Mouse (Mus musculus): ENCODE data around the gene Platr17. TPM values are rescaled to one million over a fixed set of nuclear protein-coding genes. Genes with fewer than 3 reads are reported as not detected.

The Platr17 gene
- polyA plus RNA-seq, 1 experiment from 2014 or later: 0.21 TPM

GRCm38 (mm10) chr17:33909869-33910250 is 4.9 kb downstream of the Platr17 start:
- under 1% methylated on average over 14 of the region's 14 CpGs for WGBS (ENCODE audit: insufficient replicate concordance)
- Histone ChIP-seq H3K4me3 (ENCODE audit: low read depth, low read length) (peak overlapping the region; percentile 89), H3K27ac (ENCODE audit: low read length) (peak overlapping the region; percentile 94), H3K9me3 (replicated peaks; ENCODE audit: control insufficient read depth, low read length) (no peaks in the 10 kb centered on the region), H3K9ac (ENCODE audit: low read depth, low read length) (peak overlapping the region; percentile 93), H3K4me2 (ENCODE audit: low read depth, low read length) (peak overlapping the region; percentile 95), H3K27me3 (ENCODE audit: control insufficient read depth, insufficient read depth, low read depth, low read length) (no peaks in the 10 kb centered on the region), H3K4me1 (ENCODE audit: control insufficient read depth, low read depth, low read length) (peaks cover 23% of the 10 kb centered on the region), H3K36me3 (ENCODE audit: control insufficient read depth, insufficient read depth) (peaks cover 28% of the 10 kb centered on the region)
- no peak for ATAC-seq (ENCODE audit: low read depth)

DNA sequence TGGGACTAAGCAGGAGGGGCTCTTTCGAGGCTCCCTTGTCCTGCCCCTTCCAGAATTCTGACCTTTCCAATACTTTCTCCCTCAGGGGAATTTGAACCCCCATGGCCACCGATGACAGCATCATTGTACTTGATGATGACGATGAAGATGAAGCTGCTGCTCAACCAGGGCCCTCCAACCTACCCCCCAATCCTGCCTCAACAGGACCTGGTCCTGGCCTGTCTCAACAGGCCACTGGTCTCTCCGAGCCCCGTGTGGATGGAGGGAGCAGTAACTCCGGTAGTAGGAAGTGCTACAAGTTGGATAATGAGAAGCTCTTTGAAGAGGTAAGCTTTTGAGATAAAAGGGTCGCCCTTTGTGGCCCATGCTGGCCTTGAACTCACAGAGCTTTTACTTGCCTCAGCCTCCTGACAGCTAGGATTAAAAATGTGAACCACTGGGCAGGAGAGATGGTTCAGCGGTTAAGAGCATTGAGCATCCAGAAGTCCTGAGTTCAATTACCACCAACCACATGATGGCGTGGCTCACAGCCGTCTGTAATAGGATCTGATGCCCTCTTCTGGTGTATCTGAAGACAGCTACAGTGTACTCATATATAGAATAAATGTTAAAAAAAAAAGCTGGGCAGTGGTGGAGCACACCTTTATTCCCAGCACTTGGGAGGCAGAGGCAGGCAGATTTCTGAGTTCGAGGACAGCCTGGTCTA is 5.6 kb downstream of the Platr17 start:
- H3K4me1 ChIP-seq (ENCODE audit: control insufficient read depth, low read depth, low read length): peaks cover 29% of the 10 kb centered on the region

DNA sequence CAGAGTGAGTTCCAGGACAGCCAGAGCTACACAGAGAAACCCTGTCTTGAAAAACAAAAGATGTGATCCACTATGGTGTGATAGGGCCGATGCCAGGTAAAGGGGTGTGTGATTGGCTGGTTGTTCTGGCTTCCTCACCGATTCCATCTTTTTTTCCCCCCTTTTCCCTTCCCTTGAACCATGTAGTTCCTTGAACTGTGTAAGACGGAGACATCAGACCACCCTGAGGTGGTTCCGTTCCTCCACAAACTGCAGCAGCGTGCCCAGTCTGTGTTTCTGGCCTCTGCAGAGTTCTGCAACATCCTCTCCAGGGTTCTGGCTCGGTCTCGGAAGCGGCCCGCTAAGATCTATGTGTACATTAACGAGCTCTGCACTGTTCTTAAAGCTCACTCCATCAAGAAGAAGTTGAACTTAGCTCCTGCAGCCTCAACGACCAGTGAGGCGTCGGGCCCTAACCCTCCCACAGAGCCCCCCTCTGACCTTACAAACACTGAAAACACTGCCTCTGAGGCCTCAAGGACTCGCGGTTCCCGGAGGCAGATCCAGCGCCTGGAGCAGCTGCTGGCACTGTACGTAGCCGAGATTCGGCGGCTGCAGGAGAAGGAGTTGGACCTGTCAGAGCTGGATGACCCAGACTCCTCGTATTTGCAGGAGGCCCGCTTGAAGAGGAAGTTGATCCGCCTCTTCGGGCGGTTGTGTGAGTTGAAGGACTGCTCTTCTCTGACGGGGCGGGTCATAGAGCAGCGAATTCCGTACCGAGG is 6.3 kb downstream of the Platr17 start:
- WGBS (ENCODE audit: insufficient replicate concordance): 87% methylated on average over 31 of the region's 31 CpGs

More for the DNA sequence above, 5.6 kb downstream of the Platr17 start:
- Histone ChIP-seq H3K9ac (ENCODE audit: low read depth, low read length) (peak overlapping the region; percentile 93), H3K36me3 (ENCODE audit: control insufficient read depth, insufficient read depth) (peaks cover 28% of the 10 kb centered on the region), H3K27ac (ENCODE audit: low read length) (peak overlapping the region; percentile 94), H3K27me3 (ENCODE audit: control insufficient read depth, insufficient read depth, low read depth, low read length) (no peaks in the 10 kb centered on the region), H3K4me2 (ENCODE audit: low read depth, low read length) (peak overlapping the region; percentile 95), H3K4me3 (ENCODE audit: low read depth, low read length) (peak overlapping the region; percentile 89), H3K9me3 (replicated peaks; ENCODE audit: control insufficient read depth, low read length) (no peaks in the 10 kb centered on the region)
- ATAC-seq (ENCODE audit: low read depth): no peak
- 43% methylated on average over 11 of the region's 11 CpGs for WGBS (ENCODE audit: insufficient replicate concordance)

GRCm38 (mm10) chr17:33911813-33912414 is 7.0 kb downstream of the Platr17 start:
- 87% methylated on average over 28 of the region's 28 CpGs for WGBS (ENCODE audit: insufficient replicate concordance)
- no peak for ATAC-seq (ENCODE audit: low read depth)
- Histone ChIP-seq H3K27ac (ENCODE audit: low read length) (no peak overlapping the region), H3K4me2 (ENCODE audit: low read depth, low read length) (no peak overlapping the region), H3K4me1 (ENCODE audit: control insufficient read depth, low read depth, low read length) (peaks cover 36% of the 10 kb centered on the region), H3K4me3 (ENCODE audit: low read depth, low read length) (no peak overlapping the region), H3K27me3 (ENCODE audit: control insufficient read depth, insufficient read depth, low read depth, low read length) (no peaks in the 10 kb centered on the region), H3K9me3 (replicated peaks; ENCODE audit: control insufficient read depth, low read length) (peaks cover under 1% of the 10 kb centered on the region; the same call in 1 of the 2 replicates), H3K9ac (ENCODE audit: low read depth, low read length) (no peak overlapping the region), H3K36me3 (ENCODE audit: control insufficient read depth, insufficient read depth) (peaks cover 29% of the 10 kb centered on the region)

More for the DNA sequence above, 6.3 kb downstream of the Platr17 start:
- H3K4me3 ChIP-seq (ENCODE audit: low read depth, low read length): no peak overlapping the region
- H3K9ac ChIP-seq (ENCODE audit: low read depth, low read length): no peak overlapping the region
- peaks cover 30% of the 10 kb centered on the region for H3K4me1 ChIP-seq (ENCODE audit: control insufficient read depth, low read depth, low read length)
- no peaks in the 10 kb centered on the region for H3K9me3 ChIP-seq (replicated peaks; ENCODE audit: control insufficient read depth, low read length)
- ATAC-seq (ENCODE audit: low read depth): no peak
- no peak overlapping the region for H3K27ac ChIP-seq (ENCODE audit: low read length)
- no peaks in the 10 kb centered on the region for H3K27me3 ChIP-seq (ENCODE audit: control insufficient read depth, insufficient read depth, low read depth, low read length)
- H3K4me2 ChIP-seq (ENCODE audit: low read depth, low read length): no peak overlapping the region
- H3K36me3 ChIP-seq (ENCODE audit: control insufficient read depth, insufficient read depth): peaks cover 28% of the 10 kb centered on the region

GRCm38 (mm10) chr17:33913264-33913663 is 8.3 kb downstream of the Platr17 start:
- no peak overlapping the region for H3K27ac ChIP-seq (ENCODE audit: low read length)
- peaks cover 41% of the 10 kb centered on the region for H3K36me3 ChIP-seq (ENCODE audit: control insufficient read depth, insufficient read depth)
- peaks cover 14% of the 10 kb centered on the region for H3K9me3 ChIP-seq (replicated peaks; ENCODE audit: control insufficient read depth, low read length)
- no peaks in the 10 kb centered on the region for H3K27me3 ChIP-seq (ENCODE audit: control insufficient read depth, insufficient read depth, low read depth, low read length)
- 83% methylated on average over 10 of the region's 10 CpGs for WGBS (ENCODE audit: insufficient replicate concordance)
- no peak overlapping the region for H3K9ac ChIP-seq (ENCODE audit: low read depth, low read length)
- peaks cover 32% of the 10 kb centered on the region for H3K4me1 ChIP-seq (ENCODE audit: control insufficient read depth, low read depth, low read length)
- H3K4me2 ChIP-seq (ENCODE audit: low read depth, low read length): no peak overlapping the region
- H3K4me3 ChIP-seq (ENCODE audit: low read depth, low read length): no peak overlapping the region
- ATAC-seq (ENCODE audit: low read depth): no peak

GRCm38 (mm10) chr17:33913905-33914304 is 9.0 kb downstream of the Platr17 start:
- H3K36me3 ChIP-seq (ENCODE audit: control insufficient read depth, insufficient read depth): peaks cover 44% of the 10 kb centered on the region
- no peak overlapping the region for H3K4me2 ChIP-seq (ENCODE audit: low read depth, low read length)
- H3K4me3 ChIP-seq (ENCODE audit: low read depth, low read length): no peak overlapping the region
- no peak for ATAC-seq (ENCODE audit: low read depth)
- 91% methylated on average over 8 of the region's 8 CpGs for WGBS (ENCODE audit: insufficient replicate concordance)
- no peak overlapping the region for H3K27ac ChIP-seq (ENCODE audit: low read length)
- H3K4me1 ChIP-seq (ENCODE audit: control insufficient read depth, low read depth, low read length): peaks cover 37% of the 10 kb centered on the region
- H3K9ac ChIP-seq (ENCODE audit: low read depth, low read length): no peak overlapping the region
- peaks cover 17% of the 10 kb centered on the region for H3K9me3 ChIP-seq (replicated peaks; ENCODE audit: control insufficient read depth, low read length)
- no peaks in the 10 kb centered on the region for H3K27me3 ChIP-seq (ENCODE audit: control insufficient read depth, insufficient read depth, low read depth, low read length)

- WGBS (ENCODE audit: insufficient replicate concordance): 73% methylated on average over 13 of the region's 13 CpGs
- ATAC-seq (ENCODE audit: low read depth): no peak
- Histone ChIP-seq H3K27me3 (ENCODE audit: control insufficient read depth, insufficient read depth, low read depth, low read length) (no peaks in the 10 kb centered on the region), H3K4me2 (ENCODE audit: low read depth, low read length) (peak overlapping the region; percentile 79), H3K4me1 (ENCODE audit: control insufficient read depth, low read depth, low read length) (peaks cover 38% of the 10 kb centered on the region), H3K9me3 (replicated peaks; ENCODE audit: control insufficient read depth, low read length) (peaks cover 17% of the 10 kb centered on the region), H3K9ac (ENCODE audit: low read depth, low read length) (peak overlapping the region; percentile 5; the same call in 1 of the 2 replicates), H3K27ac (ENCODE audit: low read length) (peak overlapping the region; percentile 77), H3K36me3 (ENCODE audit: control insufficient read depth, insufficient read depth) (peaks cover 44% of the 10 kb centered on the region), H3K4me3 (ENCODE audit: low read depth, low read length) (peak overlapping the region; percentile 71)
Measured at GRCm38 (mm10) chr17:33914969-33915391, 10.0 kb downstream of the Platr17 start.

GRCm38 (mm10) chr17:33915671-33916250 is 10.8 kb downstream of the Platr17 start, which contains the start of the genes Tapbp and Zbtb22:
Gene Tapbp, plus strand, starts transcription at chr17:33915899.
Gene Zbtb22, plus strand, starts transcription at chr17:33915904.
- Histone ChIP-seq H3K27ac (ENCODE audit: low read length) (peak within 1 kb of the TSS; percentile 77), H3K36me3 (ENCODE audit: control insufficient read depth, insufficient read depth) (peaks cover 44% of the 10 kb centered on the region), H3K27me3 (ENCODE audit: control insufficient read depth, insufficient read depth, low read depth, low read length) (no peaks in the 10 kb centered on the region), H3K9me3 (replicated peaks; ENCODE audit: control insufficient read depth, low read length) (peaks cover 17% of the 10 kb centered on the region), H3K4me2 (ENCODE audit: low read depth, low read length) (peak within 1 kb of the TSS; percentile 79), H3K4me3 (ENCODE audit: low read depth, low read length) (peak within 1 kb of the TSS; percentile 71), H3K4me1 (ENCODE audit: control insufficient read depth, low read depth, low read length) (peaks cover 31% of the 10 kb centered on the region), H3K9ac (ENCODE audit: low read depth, low read length) (peak within 1 kb of the TSS; percentile 68)
- ATAC-seq (ENCODE audit: low read depth): peak; percentile 86
- WGBS (ENCODE audit: insufficient replicate concordance): under 1% methylated on average over 32 of the region's 34 CpGs

Measured in liver, embryonic 16.5 days (tissue).